Mouse (Mus musculus) midbrain, postnatal 0 days (tissue): ENCODE data around the gene Cd7. TPM values are rescaled to one million over a fixed set of nuclear protein-coding genes. Genes with fewer than 3 reads are reported as not detected.
A peak's percentile ranks its signal among the peaks of the same experiment; 100 is the strongest.
"Not testable (repeated sequence)": the region's sequence is repeated elsewhere in the genome, so short reads cannot be mapped to it uniquely, and the experiment has no call there.

Experiments used
- ATAC-seq: fragments of 200-750 bp; cut with Nextera tagmentation; 2 replicates; pipeline ENCODE4 v1.8.0; 2017; ENCODE audit warnings: moderate number of reproducible peaks, mild to moderate bottlenecking, moderate TSS enrichment, moderate library complexity; ENCODE audit not compliant: low FRiP score
- DNase-seq: peaks from one replicate; pipeline ENCODE4 v3.0.0-alpha.2; 2015; ENCODE audit warnings: low spot score
- H3K27ac ChIP-seq: fragments of 300-500 bp; sonication (generic); 2 replicates; pipeline ENCODE4 v1.5.1; 2014; ENCODE audit warnings: low read depth, mild to moderate bottlenecking, low read length, mixed read lengths
- H3K27me3 ChIP-seq: fragments of 300-500 bp; sonication (generic); 2 replicates; pipeline ENCODE4 v1.6.1; 2014; ENCODE audit warnings: low read length, control low read depth, mixed read lengths; ENCODE audit not compliant: insufficient read depth
- H3K36me3 ChIP-seq: fragments of 300-500 bp; sonication (generic); 2 replicates; pipeline ENCODE4 v1.6.1; 2014; ENCODE audit warnings: low read length, control low read depth, mixed read lengths; ENCODE audit not compliant: insufficient read depth
- H3K4me1 ChIP-seq: fragments of 300-500 bp; sonication (generic); 2 replicates; pipeline ENCODE4 v1.6.1; 2014; ENCODE audit warnings: mild to moderate bottlenecking, control low read depth, antibody characterized with exemption, low read length, mixed read lengths; ENCODE audit not compliant: insufficient read depth
- H3K4me2 ChIP-seq: fragments of 300-500 bp; sonication (generic); 2 replicates; pipeline ENCODE4 v1.6.1; 2014; ENCODE audit warnings: low read depth, mild to moderate bottlenecking, low read length, mixed read lengths; ENCODE audit not compliant: poor library complexity, severe bottlenecking
- H3K4me3 ChIP-seq: fragments of 300-500 bp; sonication (generic); 2 replicates; pipeline ENCODE4 v1.5.1; 2014; ENCODE audit warnings: low read depth, mild to moderate bottlenecking, low read length, moderate library complexity
- H3K9ac ChIP-seq: fragments of 300-500 bp; sonication (generic); replicated peaks from 2 replicates; pipeline ENCODE4 v1.6.1; 2014; ENCODE audit warnings: mild to moderate bottlenecking, low read length, moderate library complexity, mixed read lengths; ENCODE audit not compliant: poor library complexity, severe bottlenecking
- H3K9me3 ChIP-seq: fragments of 300-500 bp; sonication (generic); 2 replicates; pipeline ENCODE4 v1.6.1; 2016; ENCODE audit warnings: low read length, control low read depth
- CTCF ChIP-seq: IDR thresholded peaks from 2 replicates; pipeline ENCODE4 v1.5.1; 2016; ENCODE audit warnings: antibody characterized with exemption, mild to moderate bottlenecking
- WGBS: fragments of 180-500 bp; shearing (Covaris S2); extraction: QIAGEN DNeasy Blood & Tissue Kit; methylation state at CpG from one replicate; pipeline ENCODE4 v1.1.7; 2014; 5-methylcytosine and 5-hydroxymethylcytosine counted together
- polyA plus RNA-seq: library from polyadenylated mRNA; unstranded; fragments of >200 nt; fragmentation: Nextera tagmentation; extraction: Ambion mirVana; gene quantifications from 2 replicates; pipeline ENCODE4 v1.2.1, GENCODE M21; 2015
- total RNA-seq: library from RNA; depleted of rRNA; stranded (reverse); fragments of >200 nt; gene quantifications from 2 replicates; pipeline ENCODE4 v1.2.3, GENCODE M21; 2014

Gene Cd7
- total and polyA plus RNA-seq, 2 experiments from 2014 or later, result not detected

DNA sequence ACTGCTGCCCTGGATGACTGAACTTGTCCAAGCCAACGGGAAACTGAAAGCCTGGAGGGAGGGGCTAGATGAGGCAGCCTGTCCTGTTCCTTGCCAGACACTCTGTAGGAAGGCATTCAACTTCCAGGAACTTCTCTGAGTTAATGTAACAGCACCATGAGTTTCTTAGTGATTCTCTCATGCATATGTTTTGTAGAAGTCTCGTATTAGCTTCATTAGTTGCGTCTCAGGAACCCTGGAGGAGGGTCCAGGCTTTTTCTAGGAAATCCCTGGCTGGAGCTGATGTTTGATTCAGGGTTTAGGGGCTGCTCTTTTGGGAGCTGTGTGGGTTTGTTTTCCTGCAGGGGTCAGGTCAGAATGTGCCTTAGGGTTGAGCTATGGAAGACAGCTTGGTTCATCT, 41.9 kb upstream of the Cd7 start, which contains the start of gene Sectm1a:
Gene Sectm1a (minus strand): TSS at position 101 of the 400 bp plus-strand sequence.
- Histone ChIP-seq H3K36me3 (no peaks in the 10 kb centered on the region), H3K9me3 (no peaks in the 10 kb centered on the region), H3K4me3 (no peak within 1 kb of the TSS), H3K4me1 (no peaks in the 10 kb centered on the region), H3K9ac (no peak within 1 kb of the TSS), H3K4me2 (no peak within 1 kb of the TSS), H3K27me3 (no peaks in the 10 kb centered on the region), H3K27ac (no peak within 1 kb of the TSS)
- DNase-seq (no peak), ATAC-seq (no peak)
- TF ChIP-seq CTCF, result no peak
- 73% methylated on average over 3 of the region's 3 CpGs for WGBS

DNA sequence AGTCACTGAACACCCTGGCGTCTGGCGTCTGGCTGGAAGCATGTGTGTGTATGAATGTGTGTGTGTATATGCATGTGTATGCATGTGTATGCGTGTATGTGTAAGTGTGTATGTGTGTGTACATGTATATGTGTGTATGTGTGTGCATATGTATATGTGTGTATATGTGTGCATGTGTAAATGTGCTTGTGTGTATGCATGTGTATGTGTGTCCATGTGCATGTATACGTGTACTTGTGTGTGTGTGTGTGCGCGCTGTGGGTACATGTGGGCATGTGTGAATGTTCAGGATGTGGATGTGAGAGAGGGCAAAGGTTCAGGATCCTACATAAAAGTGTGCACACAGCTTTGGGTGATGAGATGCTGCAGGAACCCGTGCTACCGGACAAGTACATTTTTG, 41.1 kb upstream of the Cd7 start:
- 94% methylated on average over 8 of the region's 8 CpGs for WGBS
- no peak for ATAC-seq
- H3K27me3 ChIP-seq, result no peaks in the 10 kb centered on the region
- H3K36me3 ChIP-seq, result no peaks in the 10 kb centered on the region
- no peaks in the 10 kb centered on the region for H3K4me1 ChIP-seq
- H3K4me3 ChIP-seq, result no peak overlapping the region
- no peak overlapping the region for H3K4me2 ChIP-seq
- no peak for TF ChIP-seq CTCF
- H3K9ac ChIP-seq, result no peak overlapping the region
- no peak overlapping the region for H3K27ac ChIP-seq
- no peaks in the 10 kb centered on the region for H3K9me3 ChIP-seq
- no peak for DNase-seq

DNA sequence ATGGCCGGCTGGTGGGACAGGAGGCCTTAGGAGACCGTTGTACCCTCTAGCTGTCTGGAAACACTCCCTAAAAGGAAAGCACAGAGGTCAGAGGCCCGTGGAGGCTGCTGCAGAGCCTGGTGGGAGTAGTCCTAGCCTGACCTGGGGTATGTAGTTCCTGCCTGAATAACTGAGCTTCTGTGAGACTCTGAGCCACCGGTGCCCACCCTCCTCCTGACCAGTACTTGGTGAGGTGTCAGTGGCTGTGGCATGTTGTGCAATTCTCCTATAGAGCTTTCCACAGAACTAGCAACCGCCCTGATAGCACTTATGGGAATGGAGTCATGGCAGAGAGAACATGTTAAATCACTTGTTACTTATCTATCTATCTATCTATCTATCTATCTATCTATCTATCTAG, 36.4 kb upstream of the Cd7 start:
- H3K4me1 ChIP-seq, result no peaks in the 10 kb centered on the region
- no peaks in the 10 kb centered on the region for H3K27me3 ChIP-seq
- WGBS, result 87% methylated on average over 5 of the region's 5 CpGs
- H3K9ac ChIP-seq, result no peak overlapping the region
- H3K4me2 ChIP-seq, result no peak overlapping the region
- ATAC-seq (no peak), DNase-seq (no peak)
- no peak for TF ChIP-seq CTCF
- no peaks in the 10 kb centered on the region for H3K36me3 ChIP-seq
- H3K9me3 ChIP-seq, result no peaks in the 10 kb centered on the region
- no peak overlapping the region for H3K27ac ChIP-seq
- no peak overlapping the region for H3K4me3 ChIP-seq

DNA sequence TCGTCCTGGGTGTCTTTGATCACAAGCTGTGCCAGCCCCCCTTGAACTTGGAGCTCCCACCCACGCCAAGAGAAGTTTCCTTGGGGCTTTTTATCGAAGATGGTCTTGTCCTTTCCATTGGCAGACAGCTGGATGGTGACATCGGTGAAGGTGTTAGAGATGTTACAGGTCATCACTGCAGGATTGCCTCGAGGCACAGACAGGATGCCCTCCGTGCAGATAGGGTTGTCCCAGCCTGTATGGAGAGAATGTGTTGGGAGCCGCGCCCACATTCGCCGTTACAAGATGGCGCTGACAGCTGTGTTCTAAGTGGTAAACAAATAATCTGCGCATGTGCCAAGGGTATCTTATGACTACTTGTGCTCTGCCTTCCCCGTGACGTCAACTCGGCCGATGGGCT, 30.4 kb upstream of the Cd7 start:
- WGBS, result 93% methylated on average over 11 of the region's 16 CpGs
- not testable (repeated sequence) for ATAC-seq, H3K36me3 ChIP-seq

DNA sequence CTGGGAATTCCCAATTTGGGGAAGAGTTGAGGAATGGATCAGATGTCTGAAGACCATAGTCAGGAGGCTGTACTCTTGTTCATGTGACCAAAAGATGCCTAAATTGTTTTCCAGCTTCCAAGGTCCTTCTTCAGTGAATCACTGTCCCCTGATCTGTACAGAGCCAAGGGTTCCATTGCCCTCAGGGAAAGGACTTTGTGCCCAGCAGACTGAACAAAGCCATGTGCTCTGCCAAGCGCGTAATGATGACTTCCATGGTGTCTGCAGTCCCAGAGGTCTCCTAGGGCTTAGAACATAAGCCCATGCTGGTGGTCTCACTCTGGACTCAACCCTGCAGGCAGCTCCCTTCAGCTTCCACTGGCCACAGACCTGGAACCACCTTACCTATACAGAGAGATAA, 28.7 kb upstream of the Cd7 start:
- no peak overlapping the region for H3K9ac ChIP-seq
- H3K4me2 ChIP-seq, result no peak overlapping the region
- no peaks in the 10 kb centered on the region for H3K4me1 ChIP-seq
- no peaks in the 10 kb centered on the region for H3K9me3 ChIP-seq
- H3K4me3 ChIP-seq, result no peak overlapping the region
- ATAC-seq, result no peak
- DNase-seq, result no peak
- H3K27ac ChIP-seq, result no peak overlapping the region
- H3K36me3 ChIP-seq, result no peaks in the 10 kb centered on the region
- TF ChIP-seq CTCF, result no peak
- H3K27me3 ChIP-seq, result no peaks in the 10 kb centered on the region
- 96% methylated on average over 2 of the region's 2 CpGs for WGBS

More for the DNA sequence above, 30.4 kb upstream of the Cd7 start:
- H3K9me3 ChIP-seq, H3K4me3 ChIP-seq, H3K27ac ChIP-seq, H3K4me2 ChIP-seq, H3K4me1 ChIP-seq, H3K9ac ChIP-seq, H3K27me3 ChIP-seq, DNase-seq: not testable (repeated sequence)

DNA sequence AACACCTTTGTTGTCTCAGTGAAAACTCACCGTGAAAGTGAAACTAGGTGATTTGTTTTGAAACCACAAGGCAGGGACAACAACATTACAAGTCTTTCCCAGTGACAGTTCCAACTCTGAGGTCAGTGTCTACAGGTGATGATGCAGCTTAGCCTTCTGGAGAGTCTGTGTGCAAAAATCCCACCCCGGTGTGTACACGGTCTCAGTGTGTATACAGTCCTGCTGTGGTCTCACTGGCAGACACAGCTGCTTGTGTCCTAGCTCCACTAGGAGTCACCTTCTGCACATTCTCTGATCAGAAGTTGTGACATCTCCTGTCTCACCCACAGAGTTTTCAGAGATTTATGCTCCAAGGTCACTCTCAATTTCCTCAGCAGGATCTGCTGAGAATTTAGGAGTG, 25.0 kb upstream of the Cd7 start:
- Histone ChIP-seq H3K27ac (no peak overlapping the region), H3K4me3 (no peak overlapping the region), H3K4me1 (no peaks in the 10 kb centered on the region), H3K9me3 (no peaks in the 10 kb centered on the region), H3K9ac (no peak overlapping the region), H3K4me2 (no peak overlapping the region), H3K36me3 (no peaks in the 10 kb centered on the region), H3K27me3 (no peaks in the 10 kb centered on the region)
- no peak for DNase-seq
- ATAC-seq, result no peak
- 84% methylated on average over 3 of the region's 3 CpGs for WGBS
- TF ChIP-seq CTCF, result peak; percentile 45

DNA sequence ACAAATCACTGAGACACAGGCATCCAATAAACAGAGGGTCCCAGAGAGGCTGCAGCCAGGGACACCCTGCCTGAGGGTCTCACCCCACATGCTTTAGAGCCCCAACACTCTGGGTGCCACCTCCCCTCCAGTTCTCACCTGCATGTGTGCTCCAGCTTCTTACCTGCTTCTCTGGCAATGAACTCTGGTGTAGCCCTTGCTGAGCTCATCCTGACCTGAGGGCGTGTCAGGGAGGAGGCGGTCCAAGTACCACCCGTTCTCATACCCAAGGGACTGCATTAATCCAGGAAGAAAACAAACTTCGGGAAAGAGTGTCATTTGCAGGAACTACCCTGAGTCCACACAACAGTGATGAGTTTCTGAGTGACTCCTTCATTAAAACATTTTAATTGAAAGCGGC, 24.2 kb upstream of the Cd7 start, which contains the start of gene Sectm1b:
Gene Sectm1b (minus strand): TSS at position 191 of the 400 bp plus-strand sequence.
- H3K4me2 ChIP-seq, result no peak within 1 kb of the TSS
- no peak for ATAC-seq
- no peak within 1 kb of the TSS for H3K4me3 ChIP-seq
- no peaks in the 10 kb centered on the region for H3K4me1 ChIP-seq
- H3K36me3 ChIP-seq, result no peaks in the 10 kb centered on the region
- H3K9ac ChIP-seq, result no peak within 1 kb of the TSS
- H3K9me3 ChIP-seq, result no peaks in the 10 kb centered on the region
- WGBS, result 85% methylated on average over 5 of the region's 5 CpGs
- no peak for TF ChIP-seq CTCF
- DNase-seq, result no peak
- no peak within 1 kb of the TSS for H3K27ac ChIP-seq
- H3K27me3 ChIP-seq, result no peaks in the 10 kb centered on the region
